Mouse (Mus musculus) kidney, adult 2 months (tissue): Measurements from ENCODE around the gene Foxe3.

Experiments used
- CTCF ChIP-seq: fragments of 200-500 bp; conservative IDR thresholded peaks from 2 replicates; pipeline ENCODE4 v1.5.1; 2011; ENCODE audit warnings: low read depth, mild to moderate bottlenecking, control low read depth, low read length, moderate library complexity, mixed read lengths; ENCODE audit not compliant: insufficient read depth, insufficient read length
- POLR2A ChIP-seq: fragments of 200-500 bp; IDR thresholded peaks from one replicate; pipeline ENCODE4 v1.6.1; 2011; ENCODE audit warnings: low read depth, low read length, control low read depth

- TF ChIP-seq CTCF = no peak
- TF ChIP-seq POLR2A = no peak
Observed at GRCm38 (mm10) chr4:114925917-114926312, at the start of gene Foxe3.
